ENCODE assay signal across 26 mouse cellular contexts in the genomic region with DNA sequence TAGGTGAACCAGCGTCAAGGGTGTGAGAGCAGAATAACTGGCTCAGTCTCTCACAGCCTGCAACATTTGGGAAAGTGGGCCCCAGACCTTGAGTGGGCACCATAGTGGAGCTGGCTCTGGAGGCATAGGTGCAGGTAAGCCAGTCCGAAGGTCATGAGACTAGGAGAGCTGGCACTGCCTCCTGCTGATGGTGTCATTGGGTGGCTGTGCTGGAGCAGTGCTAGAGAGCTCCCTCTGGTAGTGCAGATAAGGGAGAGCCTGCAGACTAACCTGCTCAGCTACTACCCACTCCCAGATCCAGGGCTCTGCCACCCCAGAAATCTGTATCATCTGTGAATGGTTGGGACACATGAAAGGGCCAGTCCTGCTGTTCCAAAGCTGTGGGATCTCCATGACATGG. TPM values are rescaled to one million over a fixed set of nuclear protein-coding genes. Genes with fewer than 3 reads are reported as not detected.
DNase-seq lines count a peak whose midpoint lies in the region; ATAC-seq and TF ChIP-seq lines count a peak whose summit lies in the region.
"Had no signal": no experiment of that assay in that cellular context is flagged by ENCODE, and none has a peak within 500 bp of the region (broad histone marks: within the 10 kb centered on the region; RNA-seq: fewer than 3 reads in every experiment).

No protein-coding gene starts in this region.

- ATAC-seq in lung, embryonic 16.5 days (ENCODE audit: low read depth): 0 out of 2 replicates have a peak, but pooled peaks have one; percentile 5
- peak; percentile 73 for ATAC-seq in intestine, postnatal 0 days
- ATAC-seq in stomach, embryonic 15.5 days (ENCODE audit: insufficient read depth, low FRiP score, low read depth): peak; percentile 74
- ATAC-seq: lung, postnatal 0 days had no signal

- H3K9ac ChIP-seq in lung, embryonic 16.5 days (ENCODE audit: low read length): no peak overlapping the region
- no peak overlapping the region for H3K9ac ChIP-seq in intestine, postnatal 0 days (ENCODE audit: low read depth, low read length)
- H3K9ac ChIP-seq in stomach, embryonic 15.5 days: no peak overlapping the region
- H3K9ac ChIP-seq: embryonic facial prominence, embryonic 13.5 days; forebrain, embryonic 12.5 days; heart, embryonic 15.5 days; hindbrain, embryonic 15.5 days; liver, embryonic 15.5 days; midbrain, embryonic 13.5 days had no signal

- no peaks in the 10 kb centered on the region for H3K36me3 ChIP-seq in lung, embryonic 16.5 days (ENCODE audit: control insufficient read depth, insufficient read depth, low read length)
- no peaks in the 10 kb centered on the region for H3K36me3 ChIP-seq in intestine, postnatal 0 days (ENCODE audit: control insufficient read depth, insufficient read depth)
- no peaks in the 10 kb centered on the region for H3K36me3 ChIP-seq in stomach, embryonic 15.5 days
- H3K36me3 ChIP-seq: embryonic facial prominence, embryonic 13.5 days; forebrain, embryonic 12.5 days; heart, embryonic 15.5 days; hindbrain, embryonic 15.5 days; liver, embryonic 15.5 days; midbrain, embryonic 13.5 days had no signal

- H3K27me3 ChIP-seq in lung, embryonic 16.5 days (ENCODE audit: control insufficient read depth, insufficient read depth, low read depth, low read length): peaks cover 6% of the 10 kb centered on the region; the same call in 1 of the 2 replicates
- no peaks in the 10 kb centered on the region for H3K27me3 ChIP-seq in intestine, postnatal 0 days (replicated peaks; ENCODE audit: control insufficient read depth, insufficient read depth, low read length)
- H3K27me3 ChIP-seq in stomach, embryonic 15.5 days (replicated peaks): no peaks in the 10 kb centered on the region
- H3K27me3 ChIP-seq: embryonic facial prominence, embryonic 13.5 days; forebrain, embryonic 12.5 days; heart, embryonic 15.5 days; hindbrain, embryonic 15.5 days; midbrain, embryonic 13.5 days had no signal

- no peaks in the 10 kb centered on the region for H3K9me3 ChIP-seq in lung, embryonic 16.5 days (ENCODE audit: control insufficient read depth, low read length)
- H3K9me3 ChIP-seq in intestine, postnatal 0 days (ENCODE audit: control insufficient read depth): no peaks in the 10 kb centered on the region
- no peaks in the 10 kb centered on the region for H3K9me3 ChIP-seq in stomach, embryonic 15.5 days
- H3K9me3 ChIP-seq: embryonic facial prominence, embryonic 13.5 days; forebrain, embryonic 12.5 days; heart, embryonic 15.5 days; hindbrain, embryonic 15.5 days; liver, embryonic 15.5 days; midbrain, embryonic 13.5 days had no signal

- H3K4me2 ChIP-seq in lung, embryonic 16.5 days (ENCODE audit: low read depth, low read length): no peak overlapping the region
- H3K4me2 ChIP-seq in intestine, postnatal 0 days (replicated peaks; ENCODE audit: low read depth): no peak overlapping the region
- no peak overlapping the region for H3K4me2 ChIP-seq in stomach, embryonic 15.5 days
- H3K4me2 ChIP-seq: embryonic facial prominence, embryonic 13.5 days; forebrain, embryonic 12.5 days; heart, embryonic 15.5 days; hindbrain, embryonic 15.5 days; liver, embryonic 15.5 days; midbrain, embryonic 13.5 days had no signal

- intact Hi-C loops in heart, postnatal 14 days (cut with DNase I): no loop called here

- peak; percentile 74 for DNase-seq in heart, adult 11 months
- no peak for DNase-seq in heart, postnatal 14 days
- no peak for DNase-seq in lung, postnatal 4 days
- DNase-seq in spleen, postnatal 4 days (ENCODE audit: low spot score in 2 of 2): no peak
- DNase-seq in ovary, postnatal 14 days (ENCODE audit: low spot score): no peak
- DNase-seq: adrenal gland, postnatal 25 days; cerebellum, adult 9-10 months; gastrocnemius, adult 2 months; heart, postnatal 4 days; kidney, adult 11 months; right cerebral cortex, adult 18-20 months; right cerebral cortex, postnatal 4 days; thymus, postnatal 25 days had no signal

- no peak overlapping the region for H3K4me3 ChIP-seq in lung, embryonic 16.5 days (ENCODE audit: low read length)
- no peak overlapping the region for H3K4me3 ChIP-seq in intestine, postnatal 0 days (ENCODE audit: low read depth, low read length)
- H3K4me3 ChIP-seq in stomach, embryonic 15.5 days (replicated peaks): no peak overlapping the region
- H3K4me3 ChIP-seq: embryonic facial prominence, embryonic 13.5 days; erythroblast, embryonic 14.5 days; forebrain, embryonic 12.5 days; gastrocnemius, adult 2 months; heart, embryonic 15.5 days; hindbrain, embryonic 15.5 days; left cerebral cortex, adult 2 months; liver, embryonic 15.5 days; midbrain, embryonic 13.5 days had no signal

- H3K27ac ChIP-seq in lung, embryonic 16.5 days (ENCODE audit: low read length): no peak overlapping the region
- no peak overlapping the region for H3K27ac ChIP-seq in intestine, postnatal 0 days (ENCODE audit: low read depth, low read length)
- H3K27ac ChIP-seq in stomach, embryonic 15.5 days: no peak overlapping the region
- H3K27ac ChIP-seq: embryonic facial prominence, embryonic 13.5 days; forebrain, embryonic 12.5 days; gastrocnemius, adult 2 months; heart, embryonic 15.5 days; hindbrain, embryonic 15.5 days; kidney, postnatal 0 days; left cerebral cortex, adult 2 months; liver, embryonic 15.5 days; midbrain, embryonic 13.5 days had no signal

- peak; percentile 20 for TF ChIP-seq CTCF in intestine, postnatal 0 days (IDR thresholded peaks at IDR 0.05; ENCODE audit: low read depth)

- no peaks in the 10 kb centered on the region for H3K4me1 ChIP-seq in lung, embryonic 16.5 days (replicated peaks; ENCODE audit: control insufficient read depth, insufficient read depth, low read length)
- no peaks in the 10 kb centered on the region for H3K4me1 ChIP-seq in intestine, postnatal 0 days (replicated peaks; ENCODE audit: control insufficient read depth, insufficient read depth, low read length)
- H3K4me1 ChIP-seq in stomach, embryonic 15.5 days: no peaks in the 10 kb centered on the region
- H3K4me1 ChIP-seq: embryonic facial prominence, embryonic 13.5 days; forebrain, embryonic 12.5 days; heart, embryonic 15.5 days; hindbrain, embryonic 15.5 days; liver, embryonic 15.5 days; midbrain, embryonic 13.5 days had no signal

- 76% methylated on average over 2 of the region's 2 CpGs for WGBS in lung, embryonic 16.5 days
- 86% methylated on average over 2 of the region's 2 CpGs for WGBS in intestine, postnatal 0 days
- WGBS in stomach, embryonic 15.5 days: 76% methylated on average over 2 of the region's 2 CpGs

RNA-seq across cellular contexts. Expression of a gene that starts 10.1 kb away (rescaled TPM):
- total RNA-seq in heart, postnatal 14 days (2021): 10 to 100 TPM; 11.1 to 12.0 TPM
- polyA plus RNA-seq in lung, embryonic 16.5 days (2015; fragmentation: Nextera tagmentation; extraction: Ambion mirVana): 14.9 and 15.2 TPM in 2 replicates
- 7.4 and 7.8 TPM in 2 replicates for polyA plus RNA-seq in intestine, postnatal 0 days (2015; fragmentation: Nextera tagmentation; extraction: Ambion mirVana)
- 19.1 and 23.7 TPM in 2 replicates for polyA plus RNA-seq in stomach, embryonic 15.5 days (2015; fragmentation: Nextera tagmentation; extraction: Ambion mirVana)
- polyA plus RNA-seq: erythroblast, embryonic 14.5 days had no signal

Comparison
In these comparisons a context has a peak if more than half of its experiments do, and no peak if none do; other contexts are left out.
1. ATAC-seq: peak in every context shown above with its lines; median percentile 74 in stomach, embryonic 15.5 days; 73 in intestine, postnatal 0 days; 5 in lung, embryonic 16.5 days.